Mouse (Mus musculus): ENCODE measurements around the gene Trim61. TPM values are rescaled to one million over a fixed set of nuclear protein-coding genes. Genes with fewer than 3 reads are reported as not detected.

Gene Trim61
- total and polyA plus RNA-seq, 2 experiments: not detected

- TF ChIP-seq CTCF (IDR thresholded peaks at IDR 0.05; ENCODE audit: low read depth, low read length) (no peak), POLR2A (IDR thresholded peaks at IDR 0.05; ENCODE audit: extremely low read depth, insufficient read depth, low read length) (no peak)
- Histone ChIP-seq H3K27ac (replicated peaks; ENCODE audit: insufficient read depth, low read depth, low read length) (no peak overlapping the region), H3K9ac (ENCODE audit: low read depth, low read length) (no peak overlapping the region), H3K36me3 (ENCODE audit: control insufficient read depth, insufficient read depth, low read length) (no peaks in the 10 kb centered on the region), H3K4me3 (ENCODE audit: insufficient read depth, low read depth, low read length) (no peak overlapping the region), H3K27me3 (ENCODE audit: control insufficient read depth, insufficient read depth, low read length) (no peaks in the 10 kb centered on the region), H3K79me2 (ENCODE audit: control insufficient read depth, insufficient read depth, low read length) (no peaks in the 10 kb centered on the region), H3K4me1 (ENCODE audit: control insufficient read depth, insufficient read depth, low read length) (no peaks in the 10 kb centered on the region)
- 92% methylated on average over 4 of the region's 4 CpGs for WGBS
- no peak for DNase-seq (ENCODE audit: extremely low read depth, low read depth, low spot score)
These were observed 38.4 kb upstream of the Trim61 start for GRCm38 (mm10) chr8:65056722-65057121.

GRCm38 (mm10) chr8:65053968-65054367 is 35.6 kb upstream of the Trim61 start:
- no peak overlapping the region for H3K9ac ChIP-seq (ENCODE audit: low read depth, low read length)
- H3K79me2 ChIP-seq (ENCODE audit: control insufficient read depth, insufficient read depth, low read length): no peaks in the 10 kb centered on the region
- no peak overlapping the region for H3K4me3 ChIP-seq (ENCODE audit: insufficient read depth, low read depth, low read length)
- no peak overlapping the region for H3K27ac ChIP-seq (replicated peaks; ENCODE audit: insufficient read depth, low read depth, low read length)
- DNase-seq (ENCODE audit: extremely low read depth, low read depth, low spot score): no peak
- WGBS: 88% methylated on average over 5 of the region's 5 CpGs
- TF ChIP-seq CTCF (IDR thresholded peaks at IDR 0.05; ENCODE audit: low read depth, low read length): no peak
- TF ChIP-seq POLR2A (IDR thresholded peaks at IDR 0.05; ENCODE audit: extremely low read depth, insufficient read depth, low read length): no peak
- no peaks in the 10 kb centered on the region for H3K27me3 ChIP-seq (ENCODE audit: control insufficient read depth, insufficient read depth, low read length)
- no peaks in the 10 kb centered on the region for H3K36me3 ChIP-seq (ENCODE audit: control insufficient read depth, insufficient read depth, low read length)
- no peaks in the 10 kb centered on the region for H3K4me1 ChIP-seq (ENCODE audit: control insufficient read depth, insufficient read depth, low read length)

GRCm38 (mm10) chr8:65053554-65053953 is 35.2 kb upstream of the Trim61 start:
- Histone ChIP-seq H3K27me3 (ENCODE audit: control insufficient read depth, insufficient read depth, low read length) (no peaks in the 10 kb centered on the region), H3K79me2 (ENCODE audit: control insufficient read depth, insufficient read depth, low read length) (no peaks in the 10 kb centered on the region), H3K36me3 (ENCODE audit: control insufficient read depth, insufficient read depth, low read length) (no peaks in the 10 kb centered on the region), H3K9ac (ENCODE audit: low read depth, low read length) (no peak overlapping the region), H3K4me3 (ENCODE audit: insufficient read depth, low read depth, low read length) (no peak overlapping the region), H3K4me1 (ENCODE audit: control insufficient read depth, insufficient read depth, low read length) (no peaks in the 10 kb centered on the region), H3K27ac (replicated peaks; ENCODE audit: insufficient read depth, low read depth, low read length) (no peak overlapping the region)
- 93% methylated on average over 3 of the region's 3 CpGs for WGBS
- DNase-seq (ENCODE audit: extremely low read depth, low read depth, low spot score): no peak
- TF ChIP-seq CTCF (IDR thresholded peaks at IDR 0.05; ENCODE audit: low read depth, low read length): no peak
- no peak for TF ChIP-seq POLR2A (IDR thresholded peaks at IDR 0.05; ENCODE audit: extremely low read depth, insufficient read depth, low read length)

GRCm38 (mm10) chr8:65047801-65048200 is 29.5 kb upstream of the Trim61 start:
- no peaks in the 10 kb centered on the region for H3K36me3 ChIP-seq (ENCODE audit: control insufficient read depth, insufficient read depth, low read length)
- TF ChIP-seq CTCF (IDR thresholded peaks at IDR 0.05; ENCODE audit: low read depth, low read length): no peak
- TF ChIP-seq POLR2A (IDR thresholded peaks at IDR 0.05; ENCODE audit: extremely low read depth, insufficient read depth, low read length): no peak
- WGBS: 88% methylated on average over 4 of the region's 4 CpGs
- no peak overlapping the region for H3K9ac ChIP-seq (ENCODE audit: low read depth, low read length)
- H3K79me2 ChIP-seq (ENCODE audit: control insufficient read depth, insufficient read depth, low read length): no peaks in the 10 kb centered on the region
- H3K4me3 ChIP-seq (ENCODE audit: insufficient read depth, low read depth, low read length): no peak overlapping the region
- no peaks in the 10 kb centered on the region for H3K27me3 ChIP-seq (ENCODE audit: control insufficient read depth, insufficient read depth, low read length)
- peaks cover 4% of the 10 kb centered on the region; the same call in 1 of the 2 replicates for H3K4me1 ChIP-seq (ENCODE audit: control insufficient read depth, insufficient read depth, low read length)
- no peak overlapping the region for H3K27ac ChIP-seq (replicated peaks; ENCODE audit: insufficient read depth, low read depth, low read length)
- DNase-seq (ENCODE audit: extremely low read depth, low read depth, low spot score): no peak

- no peak overlapping the region for H3K4me3 ChIP-seq (ENCODE audit: insufficient read depth, low read depth, low read length)
- no peaks in the 10 kb centered on the region for H3K36me3 ChIP-seq (ENCODE audit: control insufficient read depth, insufficient read depth, low read length)
- H3K79me2 ChIP-seq (ENCODE audit: control insufficient read depth, insufficient read depth, low read length): no peaks in the 10 kb centered on the region
- H3K27ac ChIP-seq (replicated peaks; ENCODE audit: insufficient read depth, low read depth, low read length): no peak overlapping the region
- DNase-seq (ENCODE audit: extremely low read depth, low read depth, low spot score): peak; percentile 69
- 44% methylated on average over 4 of the region's 4 CpGs for WGBS
- no peaks in the 10 kb centered on the region for H3K27me3 ChIP-seq (ENCODE audit: control insufficient read depth, insufficient read depth, low read length)
- H3K9ac ChIP-seq (ENCODE audit: low read depth, low read length): no peak overlapping the region
- peaks cover 4% of the 10 kb centered on the region; the same call in 1 of the 2 replicates for H3K4me1 ChIP-seq (ENCODE audit: control insufficient read depth, insufficient read depth, low read length)
- TF ChIP-seq POLR2A (IDR thresholded peaks at IDR 0.05; ENCODE audit: extremely low read depth, insufficient read depth, low read length): no peak
- no peak for TF ChIP-seq CTCF (IDR thresholded peaks at IDR 0.05; ENCODE audit: low read depth, low read length)
These were observed 28.9 kb upstream of the Trim61 start for GRCm38 (mm10) chr8:65047193-65047592.

GRCm38 (mm10) chr8:65046565-65046964 is 28.2 kb upstream of the Trim61 start:
- H3K9ac ChIP-seq (ENCODE audit: low read depth, low read length): peak overlapping the region; percentile 16; the same call in 1 of the 2 replicates
- no peak overlapping the region; the same call in 1 of the 2 replicates for H3K27ac ChIP-seq (replicated peaks; ENCODE audit: insufficient read depth, low read depth, low read length)
- H3K36me3 ChIP-seq (ENCODE audit: control insufficient read depth, insufficient read depth, low read length): no peaks in the 10 kb centered on the region
- H3K79me2 ChIP-seq (ENCODE audit: control insufficient read depth, insufficient read depth, low read length): no peaks in the 10 kb centered on the region
- no peak overlapping the region for H3K4me3 ChIP-seq (ENCODE audit: insufficient read depth, low read depth, low read length)
- H3K4me1 ChIP-seq (ENCODE audit: control insufficient read depth, insufficient read depth, low read length): peaks cover 4% of the 10 kb centered on the region; the same call in 1 of the 2 replicates
- DNase-seq (ENCODE audit: extremely low read depth, low read depth, low spot score): peak; percentile 38
- TF ChIP-seq POLR2A (IDR thresholded peaks at IDR 0.05; ENCODE audit: extremely low read depth, insufficient read depth, low read length): no peak
- no peak for TF ChIP-seq CTCF (IDR thresholded peaks at IDR 0.05; ENCODE audit: low read depth, low read length)
- 25% methylated on average over 5 of the region's 5 CpGs for WGBS
- no peaks in the 10 kb centered on the region for H3K27me3 ChIP-seq (ENCODE audit: control insufficient read depth, insufficient read depth, low read length)

Measured in liver, adult 2 months (tissue).